Mouse (Mus musculus) neural tube, embryonic 10.5 days (tissue): ENCODE results near the gene Krtap13-1.
"Not testable (repeated sequence)": the region's sequence is repeated elsewhere in the genome, so short reads cannot be mapped to it uniquely, and the experiment has no call there.

Experiments used
- DNase-seq: peaks from one replicate; pipeline ENCODE4 v3.0.0-alpha.2; 2017; ENCODE audit warnings: low spot score; ENCODE audit errors: extremely low spot score

Gene Krtap13-1

DNA sequence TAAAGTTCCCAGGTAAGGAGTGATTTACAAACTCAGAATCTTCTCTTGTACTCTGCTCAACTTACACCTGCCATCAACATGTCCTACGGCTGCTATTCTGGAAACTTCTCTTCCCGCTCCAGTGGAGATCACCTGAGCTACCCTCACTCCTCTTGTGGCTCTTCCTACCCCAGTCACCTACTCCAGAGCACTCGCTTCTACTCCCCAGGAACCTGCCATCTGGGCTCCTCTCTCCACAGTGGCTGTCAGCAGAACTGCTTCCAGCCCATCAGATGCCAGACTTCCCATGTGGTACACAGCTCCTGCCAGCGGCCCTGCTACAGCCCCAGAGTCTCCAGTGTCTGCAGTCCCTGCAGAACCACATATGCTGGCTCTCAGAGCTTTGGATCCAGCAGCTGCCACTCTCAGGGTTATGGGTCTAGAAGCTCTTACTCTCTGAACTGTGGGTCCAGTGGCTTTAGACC is at the start of gene Krtap13-1:
Krtap13-1 (plus strand) TSS at position 51 of the 464 bp plus-strand sequence.
- no peak for DNase-seq

DNA sequence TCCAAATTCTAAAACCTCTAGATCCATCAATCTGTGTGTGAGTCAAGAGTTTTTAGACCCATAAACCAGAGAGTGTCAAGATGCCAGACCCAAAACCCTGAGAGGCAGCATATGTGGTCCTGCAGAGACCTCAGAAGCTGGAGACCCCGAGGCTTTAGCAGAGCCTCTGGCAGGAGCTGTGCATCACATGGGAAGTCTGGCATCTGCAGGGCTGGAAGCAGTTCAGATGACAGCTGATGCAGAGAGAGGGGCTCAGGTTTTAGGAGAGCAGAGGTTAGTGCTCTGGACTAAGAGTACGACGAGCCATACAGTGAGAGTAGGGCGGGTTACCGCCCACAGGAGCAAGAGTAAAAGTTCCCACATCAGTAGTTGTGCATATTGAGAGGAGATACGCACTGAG is 49.6 kb upstream of the Krtap13-1 start:
- no peak for DNase-seq

DNA sequence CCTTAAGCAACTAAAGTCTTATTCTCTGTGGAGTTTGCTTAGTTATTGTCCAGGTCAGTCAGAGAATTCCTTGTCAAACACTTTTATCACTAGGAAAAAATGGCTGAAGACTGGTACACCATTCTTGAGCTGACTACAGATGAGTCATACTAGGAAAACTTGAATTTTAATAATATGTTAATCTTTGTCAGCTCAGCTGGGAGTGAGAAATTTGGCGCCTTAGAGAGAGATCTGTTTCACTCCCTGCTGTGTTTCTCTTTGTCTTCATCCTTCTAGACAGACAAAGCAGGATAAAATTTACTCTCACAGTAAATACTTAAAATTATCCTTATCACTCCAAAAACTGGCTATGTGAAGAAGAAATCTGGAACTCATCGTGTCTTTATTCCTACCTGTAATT is 47.4 kb upstream of the Krtap13-1 start:
- DNase-seq: no peak

DNA sequence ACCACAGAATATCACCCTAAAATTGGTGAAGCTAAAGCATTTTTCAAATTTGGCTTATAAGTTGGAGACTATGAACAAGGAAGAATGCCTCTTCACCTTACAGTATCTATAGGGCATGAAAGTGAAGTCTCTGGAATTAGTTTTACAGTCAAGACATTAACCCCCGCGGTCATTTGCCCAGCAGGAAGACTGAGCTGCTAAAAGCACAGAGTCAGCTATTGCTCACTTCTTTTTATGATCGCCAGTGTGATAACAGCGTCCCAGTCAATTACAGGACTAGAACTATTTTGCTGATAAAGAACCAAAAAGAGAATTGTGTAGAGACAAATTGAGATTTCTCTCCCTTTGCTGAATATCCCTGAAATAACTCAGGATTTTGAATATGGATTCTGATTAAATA is 32.4 kb upstream of the Krtap13-1 start:
- DNase-seq: no peak

DNA sequence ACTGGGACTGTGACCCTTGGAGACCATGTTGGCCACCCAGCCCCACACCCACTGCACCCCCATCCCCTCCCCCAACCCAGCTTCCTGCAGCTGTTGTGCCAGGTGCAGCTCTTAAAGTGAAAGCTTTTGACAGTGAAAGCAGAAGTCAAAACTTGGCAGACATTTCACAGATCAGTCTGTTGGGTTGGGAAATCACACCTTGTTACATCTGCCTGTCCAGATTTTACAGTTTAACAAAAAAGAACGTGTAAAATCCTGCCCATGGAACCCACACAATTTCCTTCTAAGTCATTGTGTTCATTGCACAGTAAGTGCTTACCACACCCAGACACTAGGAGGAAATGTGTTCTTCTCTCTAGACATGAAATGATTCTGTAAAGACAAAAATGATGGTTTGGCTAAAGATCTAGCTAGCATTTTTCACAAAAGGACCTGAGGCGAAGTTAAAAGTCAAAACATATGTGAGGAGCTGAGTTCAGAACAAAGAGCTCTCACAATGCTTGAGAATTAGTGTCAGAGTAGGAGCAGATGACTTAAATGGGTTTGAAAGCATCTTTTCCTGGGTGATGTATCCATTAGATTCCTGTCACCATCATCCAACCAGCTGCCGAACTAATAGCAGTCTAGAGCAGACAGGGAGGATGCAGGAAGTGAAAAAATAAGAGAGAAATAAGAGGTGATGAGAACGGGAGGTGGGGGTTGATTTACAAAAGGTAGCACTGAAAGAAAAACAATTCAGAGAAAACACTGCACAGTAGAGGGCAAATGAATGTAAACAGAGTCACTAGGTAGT is 27.4 kb upstream of the Krtap13-1 start:
- no peak for DNase-seq

DNA sequence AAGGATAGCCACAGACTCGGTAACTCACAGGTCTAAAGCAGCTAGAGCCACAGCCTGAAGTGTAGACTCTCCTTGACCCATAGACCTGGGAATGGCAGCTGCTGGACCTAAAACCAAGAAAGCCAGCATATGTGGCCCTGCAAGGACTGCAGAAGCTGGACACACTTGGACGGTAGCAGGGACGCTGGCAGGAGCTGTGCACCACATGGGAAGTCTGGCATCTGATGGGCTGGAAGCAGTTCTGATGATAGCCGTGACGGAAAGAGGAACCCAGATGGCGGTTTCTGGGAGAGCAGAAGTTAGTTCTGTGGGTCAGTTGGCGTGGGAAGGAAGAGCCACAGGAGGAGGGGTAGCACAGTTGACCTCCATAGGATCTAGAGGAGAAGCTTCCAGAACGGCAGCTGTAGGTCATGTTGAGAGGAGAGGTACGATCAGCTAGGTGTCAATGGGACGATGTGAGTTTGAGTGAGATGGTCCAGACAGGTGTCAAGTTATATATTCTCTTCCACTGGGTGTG is 21.1 kb upstream of the Krtap13-1 start, which contains the start of gene 2310061N02Rik:
2310061N02Rik (minus strand) TSS at position 467 of the 517 bp plus-strand sequence.
- no peak for DNase-seq

DNA sequence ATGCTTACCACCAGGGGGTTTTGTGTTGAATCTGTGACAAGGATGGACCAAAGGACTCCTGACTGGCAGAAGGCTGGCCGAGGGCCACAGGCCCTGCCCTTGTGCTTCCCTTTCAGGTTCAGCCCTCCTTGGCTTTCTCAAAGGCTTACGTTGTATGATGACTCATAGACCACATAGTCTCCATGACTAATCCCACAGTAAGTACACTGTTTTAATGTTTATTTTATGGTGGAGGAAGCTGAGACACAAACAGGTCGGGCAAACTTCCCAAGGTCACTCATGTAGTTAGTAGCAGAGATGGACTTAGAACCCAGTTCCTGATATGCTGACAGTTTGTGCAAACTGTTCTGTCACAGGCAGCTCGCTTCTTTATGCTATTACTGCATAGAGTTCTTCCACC is 17.9 kb upstream of the Krtap13-1 start:
- no peak for DNase-seq

DNA sequence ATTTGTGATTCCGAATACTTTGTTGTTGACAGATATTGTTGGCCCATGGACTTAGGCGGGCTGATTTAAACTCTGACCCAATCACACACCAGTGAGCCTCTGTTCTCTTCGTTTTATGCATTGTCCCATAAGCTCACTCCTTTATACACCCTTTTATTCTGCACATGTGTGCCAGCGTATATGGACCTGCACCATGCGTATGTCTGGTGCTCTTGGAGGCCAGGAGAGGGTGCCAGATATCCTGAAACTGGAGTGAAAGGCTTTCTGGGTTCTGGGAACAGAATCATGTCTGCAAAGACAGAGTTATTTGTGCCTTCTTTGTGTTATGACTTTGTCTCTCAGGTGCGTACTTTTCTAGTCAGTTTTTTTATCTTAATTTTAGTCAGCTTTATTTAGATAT is 17.4 kb upstream of the Krtap13-1 start:
- DNase-seq: no peak

DNA sequence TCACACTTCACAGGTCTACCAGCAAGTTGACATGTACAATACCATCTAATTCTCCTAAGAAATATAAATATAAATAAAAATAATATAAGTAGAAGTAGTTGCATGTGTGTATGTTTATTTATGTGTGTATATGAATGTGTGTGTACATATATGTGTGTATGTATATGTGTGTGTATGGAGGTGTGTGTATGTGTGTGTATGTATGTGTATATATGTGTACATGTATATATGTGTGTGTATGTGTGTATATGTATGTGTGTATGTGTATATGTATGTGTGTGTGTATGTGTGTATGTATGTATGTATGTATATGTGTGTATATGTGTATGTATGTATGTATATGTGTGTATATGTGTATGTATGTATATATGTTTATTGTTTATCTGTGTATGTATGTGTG is 12.1 kb upstream of the Krtap13-1 start:
- no peak for DNase-seq

DNA sequence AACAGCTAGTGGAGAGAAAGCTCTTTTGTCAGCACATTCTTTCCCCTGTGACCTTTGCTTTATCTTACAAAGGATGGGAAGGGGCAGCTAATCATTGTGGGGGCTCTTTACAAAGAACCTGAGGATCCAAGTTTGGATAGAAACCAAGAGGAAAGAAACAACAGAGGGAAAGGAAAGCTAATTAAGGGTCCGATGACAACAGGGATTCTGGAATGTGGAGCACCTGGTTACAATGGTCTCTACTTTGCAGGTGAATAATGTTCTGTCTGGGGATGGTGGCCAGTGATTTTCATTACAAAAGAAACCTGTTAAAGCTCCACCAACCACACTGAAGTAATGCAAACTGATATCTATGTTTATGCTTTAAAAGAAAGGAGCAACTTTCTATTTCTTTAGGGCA is 8.6 kb upstream of the Krtap13-1 start:
- no peak for DNase-seq

DNA sequence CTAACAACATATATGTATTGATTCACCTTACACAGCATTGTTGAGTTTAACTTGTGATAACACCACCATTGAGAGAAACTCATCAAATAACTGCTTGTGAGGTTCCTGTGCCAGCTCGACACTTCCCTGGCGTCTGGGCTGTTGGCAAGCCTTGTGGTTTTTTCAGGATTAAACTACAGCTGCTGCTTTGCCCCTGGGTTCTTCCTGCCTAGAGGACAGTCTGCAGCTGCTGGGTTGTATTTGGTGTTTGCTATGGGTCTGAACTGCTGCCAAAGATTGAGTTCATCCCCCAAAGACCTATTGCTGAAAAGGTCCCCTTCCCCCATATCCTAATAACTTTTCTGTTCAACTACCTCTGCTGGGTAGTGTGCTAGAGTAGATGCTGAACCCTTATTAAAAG is 6.7 kb downstream of the Krtap13-1 start:
- no peak for DNase-seq

DNA sequence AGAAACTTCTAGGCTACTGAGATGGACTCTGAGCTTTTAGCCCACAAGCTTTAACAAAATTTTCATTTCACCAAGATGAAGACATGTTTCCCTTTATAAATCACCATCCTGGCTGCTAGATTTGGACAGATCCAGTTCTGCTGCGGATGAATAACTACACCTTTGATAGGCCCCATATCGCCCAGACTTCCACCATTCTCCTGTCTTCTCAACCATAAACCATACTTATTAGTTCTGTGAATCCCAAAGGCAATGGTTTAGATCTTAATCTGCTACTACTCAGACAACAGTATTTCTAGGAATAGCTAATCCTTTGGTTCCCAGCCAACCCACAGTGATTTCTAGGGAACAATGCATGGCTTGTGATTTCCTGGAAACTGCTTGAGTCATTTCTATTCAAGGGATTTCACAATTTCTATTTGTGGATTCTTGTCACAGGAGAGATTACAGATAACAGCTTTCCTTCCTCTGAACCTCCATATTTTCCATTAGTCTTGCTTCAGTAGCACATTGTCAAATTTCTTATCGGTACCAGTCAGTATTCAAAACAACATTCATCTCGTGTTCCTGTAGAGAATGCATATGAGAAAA is 16.2 kb downstream of the Krtap13-1 start:
- DNase-seq: no peak

DNA sequence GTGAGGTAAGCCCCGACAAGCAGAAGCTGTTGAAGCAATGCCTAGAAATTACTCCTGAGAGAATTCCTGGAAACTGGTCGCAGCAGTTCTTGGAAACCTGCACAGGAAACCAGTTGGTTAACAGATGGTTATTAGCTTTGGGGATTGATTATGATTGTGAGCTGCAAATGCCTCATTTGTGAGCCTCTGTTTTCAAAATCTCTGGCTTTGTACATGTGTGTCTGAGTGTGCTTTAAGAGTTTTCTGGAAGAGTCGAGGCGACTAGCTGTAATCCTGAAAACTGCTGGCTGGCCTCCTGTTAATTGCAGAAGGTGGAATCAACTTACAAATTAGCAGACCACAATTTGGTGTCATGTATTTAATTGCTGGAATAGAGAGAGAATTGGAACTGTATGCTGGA is 19.3 kb downstream of the Krtap13-1 start:
- DNase-seq: no peak

DNA sequence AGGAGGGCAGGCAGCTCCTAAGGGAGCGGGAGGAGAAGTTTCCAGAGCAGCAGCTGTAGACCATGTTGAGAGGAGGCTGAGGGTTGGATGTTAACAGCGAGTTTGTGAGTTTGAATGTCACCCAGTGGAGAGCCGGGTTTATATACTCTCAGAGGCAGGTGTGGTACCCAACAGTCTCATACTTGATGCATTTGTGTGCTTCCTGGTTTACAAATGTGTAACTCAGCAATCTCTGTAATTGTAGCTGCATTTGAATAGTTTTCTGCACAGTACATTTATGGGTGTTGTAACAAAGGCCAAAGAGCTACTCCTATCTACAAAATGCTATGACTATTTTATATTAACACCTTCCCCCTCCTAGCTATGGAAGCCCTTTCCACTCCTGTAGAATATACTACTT is 22.9 kb downstream of the Krtap13-1 start, which contains the start of gene Krtap13:
Krtap13 (minus strand) TSS at position 101 of the 400 bp plus-strand sequence.
- not testable (repeated sequence) for DNase-seq

DNA sequence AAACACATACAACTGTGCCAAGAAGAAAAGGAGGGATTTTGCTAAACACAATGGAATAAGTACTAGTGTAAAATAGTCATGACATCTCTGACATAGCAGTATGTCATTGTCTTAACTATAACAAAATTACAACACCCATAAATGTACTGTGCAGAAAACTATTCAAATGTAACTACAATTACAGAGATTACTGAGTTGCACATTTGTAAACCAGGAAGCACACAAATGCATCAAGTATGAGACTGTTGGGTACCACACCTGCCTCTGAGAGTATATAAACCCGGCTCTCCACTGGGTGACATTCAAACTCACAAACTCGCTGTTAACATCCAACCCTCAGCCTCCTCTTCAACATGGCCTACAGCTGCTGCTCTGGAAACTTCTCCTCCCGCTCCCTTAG is 29.9 kb downstream of the Krtap13-1 start, which contains the start of gene 2310034C09Rik:
2310034C09Rik (plus strand) TSS at position 301 of the 400 bp plus-strand sequence.
- not testable (repeated sequence) for DNase-seq

DNA sequence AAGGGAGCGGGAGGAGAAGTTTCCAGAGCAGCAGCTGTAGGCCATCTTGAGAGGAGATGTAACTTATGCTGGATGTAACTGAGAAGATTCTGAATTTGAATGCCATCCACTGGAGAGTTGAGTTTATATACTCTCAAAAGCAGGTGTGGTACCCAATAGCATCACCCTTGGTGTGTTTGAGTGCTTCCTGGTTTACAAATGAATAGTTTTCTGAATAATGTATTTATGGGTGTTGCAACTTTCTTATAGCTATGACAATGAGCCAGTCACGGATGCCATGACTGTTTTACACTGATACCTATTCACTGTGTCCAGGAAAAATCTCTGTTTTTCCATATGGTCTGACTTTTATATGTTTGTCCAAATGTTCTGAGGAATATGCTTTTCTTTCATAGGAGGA is 45.4 kb downstream of the Krtap13-1 start, which contains the start of gene 2310057N15Rik:
2310057N15Rik (minus strand) TSS at position 101 of the 400 bp plus-strand sequence.
- DNase-seq: no peak

DNA sequence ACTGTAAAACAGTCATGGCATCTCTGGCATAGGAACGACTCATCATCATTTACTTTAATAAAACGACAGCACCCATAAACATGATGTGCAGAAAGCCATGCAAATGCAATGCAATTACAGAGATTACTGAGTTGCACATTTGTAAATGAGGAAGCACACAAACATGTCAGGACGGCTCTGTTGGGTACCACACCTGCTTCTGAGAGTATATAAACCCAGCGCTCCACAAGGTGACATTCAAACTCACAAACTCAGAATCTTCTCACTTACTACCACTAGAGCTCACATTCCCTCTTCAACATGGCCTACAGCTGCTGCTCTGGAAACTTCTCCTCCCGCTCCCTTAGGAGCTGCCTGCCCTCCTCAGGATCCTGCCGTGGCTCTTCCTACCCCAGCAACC is 48.9 kb downstream of the Krtap13-1 start, which contains the start of gene Gm5965:
Gm5965 (plus strand) TSS at position 301 of the 400 bp plus-strand sequence.
- DNase-seq: no peak
